Mouse (Mus musculus): ENCODE measurements at regions not wholly inside any gene's neighbourhood (a gene's known extent, or its start where the extent isn't known, plus 50 kb on each side); places are given as distances from the start of the nearest gene placed in this dataset.

DNA sequence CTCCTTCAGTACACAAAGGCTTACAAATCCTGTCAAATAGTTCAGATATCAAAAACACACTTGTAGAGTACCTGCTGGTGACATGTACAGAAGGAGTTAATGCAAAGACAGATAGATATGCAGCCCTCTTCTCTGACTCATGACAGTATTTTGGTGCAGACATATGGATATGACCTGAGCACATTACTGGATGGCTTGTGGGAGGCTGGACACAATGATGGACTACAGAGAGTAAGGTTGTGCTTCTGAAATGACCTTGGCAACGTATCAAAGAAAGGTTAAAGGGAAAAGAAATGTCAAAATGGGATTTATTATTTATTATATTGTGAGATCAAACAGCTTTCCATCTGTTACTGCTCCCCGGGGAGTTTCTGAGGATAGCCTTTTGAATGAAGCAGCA, 482.7 kb upstream of the Smim15 start:
- no peak for TF ChIP-seq CTCF (IDR thresholded peaks at IDR 0.05; ENCODE audit: low read depth)
- TF ChIP-seq EP300 (IDR thresholded peaks at IDR 0.05; ENCODE audit: low read depth), result no peak
